Mouse (Mus musculus) bone marrow macrophage, adult 2 months (primary cell): ENCODE results near the gene Kmt2b. TPM values are rescaled to one million over a fixed set of nuclear protein-coding genes. Genes with fewer than 3 reads are reported as not detected.

ENCODE experiments used
- H3K27ac ChIP-seq: 2 replicates; pipeline ENCODE4 v1.5.1; 2012; ENCODE audit warnings: low read depth, low read length; ENCODE audit not compliant: insufficient read depth
- H3K4me1 ChIP-seq: 2 replicates; pipeline ENCODE4 v1.6.1; 2012; ENCODE audit warnings: low read length; ENCODE audit not compliant: control insufficient read depth, insufficient read depth
- H3K4me3 ChIP-seq: 2 replicates; pipeline ENCODE4 v1.5.1; 2012; ENCODE audit warnings: mild to moderate bottlenecking, low read length, moderate library complexity; ENCODE audit not compliant: insufficient read depth
- CTCF ChIP-seq: IDR thresholded peaks from 2 replicates; pipeline ENCODE4 v1.5.1; 2012; ENCODE audit warnings: low read depth, mild to moderate bottlenecking, low read length, moderate library complexity
- POLR2A ChIP-seq: IDR thresholded peaks from 2 replicates; pipeline ENCODE4 v1.6.1; 2012; ENCODE audit warnings: mild to moderate bottlenecking, low read depth, low read length, borderline replicate concordance
- polyA plus RNA-seq: library from polyadenylated mRNA; stranded (reverse); fragments of >200 nt; gene quantifications from 2 replicates; pipeline ENCODE4 v1.2.4, GENCODE M21; 2012; ENCODE audit not compliant: missing spikeins, insufficient read depth, insufficient read length

Kmt2b gene
- polyA plus RNA-seq, 1 experiment, result 38.4 TPM

DNA sequence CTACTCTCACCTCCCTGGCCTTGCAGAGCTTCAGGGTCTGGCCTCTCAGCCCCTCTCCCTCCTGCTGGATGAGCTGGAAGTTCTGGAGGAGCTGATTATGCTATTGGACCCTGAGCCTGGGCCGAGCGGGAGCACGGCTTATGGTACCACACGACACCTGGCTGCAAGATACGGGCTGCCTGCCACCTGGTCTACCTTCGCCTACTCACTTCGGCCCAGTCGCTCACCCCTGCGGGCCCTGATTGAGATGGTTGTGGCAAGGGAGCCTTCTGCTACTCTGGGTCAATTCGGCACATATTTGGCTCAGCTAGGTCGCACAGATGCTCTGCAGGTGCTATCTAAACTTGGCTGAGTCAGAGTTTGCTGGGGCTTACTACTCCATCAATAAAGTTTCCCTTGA, 21.0 kb downstream of the Kmt2b start:
- Histone ChIP-seq H3K4me1 (peaks cover 3% of the 10 kb centered on the region; the same call in 1 of the 2 replicates), H3K4me3 (no peak overlapping the region), H3K27ac (no peak overlapping the region)
- TF ChIP-seq POLR2A, result no peak
- TF ChIP-seq CTCF, result no peak

DNA sequence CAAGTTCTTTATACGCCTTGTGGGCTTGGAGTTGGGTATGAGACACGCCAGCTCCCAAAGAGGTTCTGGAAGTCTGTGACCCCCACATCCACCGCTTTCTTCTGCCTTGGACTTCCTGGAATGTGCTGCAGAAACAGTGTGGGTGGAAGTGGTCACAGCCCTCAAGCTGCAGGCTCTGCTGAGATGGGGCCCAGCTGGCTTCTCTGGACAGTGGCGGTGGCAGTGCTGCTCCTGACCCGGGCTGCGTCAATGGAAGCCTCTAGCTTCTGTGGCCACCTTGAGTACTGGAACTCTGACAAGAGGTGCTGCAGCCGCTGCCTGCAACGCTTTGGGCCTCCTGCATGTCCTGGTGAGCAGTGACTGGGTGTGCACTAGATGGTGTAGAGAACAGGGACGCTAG, 22.5 kb downstream of the Kmt2b start:
- no peak overlapping the region for H3K4me3 ChIP-seq
- TF ChIP-seq CTCF, result no peak
- no peak for TF ChIP-seq POLR2A
- peaks cover 3% of the 10 kb centered on the region; the same call in 1 of the 2 replicates for H3K4me1 ChIP-seq
- H3K27ac ChIP-seq, result no peak overlapping the region

DNA sequence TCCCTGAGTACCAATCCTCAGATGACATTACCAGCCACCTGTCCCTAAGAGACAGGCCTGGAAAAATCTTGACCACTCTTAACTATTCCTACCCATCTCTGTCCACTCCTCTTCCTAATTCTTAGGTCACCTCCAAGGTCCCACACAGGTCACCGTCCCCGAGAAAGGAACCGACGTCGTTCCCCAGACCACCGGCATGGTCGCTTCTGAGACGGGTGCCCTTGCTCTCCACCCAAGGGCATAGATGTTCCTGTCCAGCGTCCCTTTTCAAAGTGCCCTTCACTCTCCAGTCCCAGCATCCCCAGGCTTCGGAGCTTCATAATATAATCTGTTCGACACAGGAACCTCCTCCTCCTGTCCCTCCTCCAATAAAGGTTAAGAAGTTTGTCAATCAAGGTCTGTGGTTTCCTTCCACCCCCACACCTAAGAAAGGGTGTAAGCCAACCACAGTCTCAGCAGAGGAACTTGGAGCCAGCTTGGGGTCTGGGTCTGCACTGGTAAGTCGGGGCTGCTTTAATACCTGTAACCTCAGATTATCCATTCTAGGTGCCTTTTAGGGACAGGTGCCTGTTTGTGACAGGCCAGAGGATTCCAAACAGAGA, 23.5 kb downstream of the Kmt2b start, which contains the start of gene Igflr1:
Gene Igflr1, plus strand, starts transcription at position 458 of the 602 bp plus-strand sequence.
- Histone ChIP-seq H3K4me3 (no peak within 1 kb of the TSS), H3K4me1 (peaks cover 6% of the 10 kb centered on the region), H3K27ac (no peak within 1 kb of the TSS)
- TF ChIP-seq CTCF, result no peak
- no peak for TF ChIP-seq POLR2A

DNA sequence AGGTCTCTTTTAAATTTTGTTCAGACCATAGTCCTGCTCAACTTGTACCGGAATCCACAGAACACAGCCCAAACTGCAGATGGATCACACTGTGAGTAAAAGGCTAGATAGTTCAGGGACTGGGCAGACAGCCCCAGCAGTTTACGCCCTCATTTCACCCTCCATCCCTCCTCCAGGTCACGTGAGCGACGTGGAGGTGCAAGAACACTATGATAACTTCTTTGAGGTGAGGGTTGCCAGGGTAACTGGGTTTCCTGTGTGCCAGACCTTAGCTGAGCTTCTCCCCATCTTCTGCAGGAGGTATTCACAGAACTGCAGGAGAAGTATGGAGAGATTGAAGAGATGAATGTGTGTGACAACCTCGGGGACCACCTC, 24.6 kb downstream of the Kmt2b start:
- peak overlapping the region; percentile 69 for H3K4me3 ChIP-seq
- peaks cover 9% of the 10 kb centered on the region for H3K4me1 ChIP-seq
- H3K27ac ChIP-seq, result no peak overlapping the region
- TF ChIP-seq POLR2A (no peak), CTCF (no peak)

DNA sequence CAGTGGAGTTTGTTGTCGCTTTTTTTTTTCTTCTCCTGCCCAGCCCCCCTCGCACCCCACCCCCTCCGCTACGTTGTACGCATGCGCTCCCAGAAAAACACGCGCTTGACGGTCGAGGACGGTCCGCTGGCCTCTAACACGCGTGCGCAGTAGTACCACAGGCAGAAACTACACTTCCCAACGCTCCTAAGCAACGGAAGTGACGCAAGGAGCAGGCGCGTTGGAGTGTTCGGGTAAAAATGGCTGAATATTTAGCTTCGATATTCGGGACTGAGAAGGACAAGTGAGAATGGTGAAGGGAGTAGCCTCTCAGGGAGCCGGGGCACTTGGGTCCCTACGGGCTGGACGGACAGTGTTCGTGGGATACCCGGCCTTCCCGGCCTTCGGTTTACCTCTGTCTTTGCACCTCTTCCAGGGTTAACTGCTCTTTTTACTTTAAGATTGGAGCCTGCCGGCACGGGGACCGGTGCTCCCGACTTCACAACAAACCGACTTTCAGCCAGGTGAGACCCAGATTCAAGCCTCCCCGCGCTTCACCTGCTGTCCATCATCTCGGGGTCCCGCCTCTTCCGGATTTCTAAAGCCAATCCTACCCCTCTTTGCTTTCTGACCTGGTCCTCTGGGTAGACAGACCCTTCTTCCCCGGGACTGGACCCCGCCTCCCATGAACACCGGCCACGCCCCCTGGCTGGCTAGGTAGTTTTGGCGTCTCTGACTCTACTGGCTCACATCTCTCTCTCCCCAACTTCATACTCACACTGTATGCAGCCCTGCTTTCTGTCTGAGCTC, 25.2 kb downstream of the Kmt2b start, which contains the start of the genes U2af1l4, Gm49396 and Psenen:
Gene U2af1l4, plus strand, starts transcription at position 185 of the 789 bp plus-strand sequence.
Gene Gm49396, plus strand, starts transcription at position 228 of the 789 bp plus-strand sequence.
Gene Psenen, minus strand, starts transcription at position 511 of the 789 bp plus-strand sequence.
- TF ChIP-seq CTCF (no peak), POLR2A (no peak)
- H3K4me3 ChIP-seq, result peak within 1 kb of the TSS; percentile 69
- peaks cover 12% of the 10 kb centered on the region for H3K4me1 ChIP-seq
- peak within 1 kb of the TSS; percentile 69 for H3K27ac ChIP-seq

DNA sequence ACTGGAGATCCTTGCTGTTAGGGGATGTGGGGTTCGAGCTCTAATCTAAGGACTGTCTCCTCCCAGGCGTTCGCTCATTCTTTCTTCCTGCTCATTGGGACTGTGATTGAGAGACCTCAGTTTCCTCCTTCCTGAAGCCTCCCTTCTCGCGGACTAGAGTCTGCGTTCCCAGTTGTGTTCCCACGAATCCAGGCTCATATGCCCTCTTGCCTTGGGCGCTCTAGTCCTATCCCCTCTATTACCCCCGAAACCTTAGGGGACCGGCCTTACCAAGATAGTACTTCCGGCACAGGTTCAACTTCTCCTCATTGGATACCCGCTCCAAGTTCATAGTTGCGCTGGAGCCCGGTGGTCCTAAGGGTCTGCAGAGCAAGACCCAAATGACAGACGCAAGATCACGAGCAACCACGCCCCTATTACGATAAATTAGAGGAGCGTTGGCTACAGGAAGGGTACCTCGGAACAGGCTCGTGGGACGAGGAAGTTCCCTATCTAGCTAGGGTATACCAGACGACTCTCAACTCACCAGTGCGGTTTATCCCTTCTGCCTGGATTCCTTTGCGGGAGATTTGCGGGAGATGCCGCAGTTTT, 25.9 kb downstream of the Kmt2b start:
- Histone ChIP-seq H3K4me1 (peaks cover 15% of the 10 kb centered on the region), H3K27ac (peak overlapping the region; percentile 62), H3K4me3 (peak overlapping the region; percentile 67)
- TF ChIP-seq POLR2A (no peak), CTCF (no peak)

DNA sequence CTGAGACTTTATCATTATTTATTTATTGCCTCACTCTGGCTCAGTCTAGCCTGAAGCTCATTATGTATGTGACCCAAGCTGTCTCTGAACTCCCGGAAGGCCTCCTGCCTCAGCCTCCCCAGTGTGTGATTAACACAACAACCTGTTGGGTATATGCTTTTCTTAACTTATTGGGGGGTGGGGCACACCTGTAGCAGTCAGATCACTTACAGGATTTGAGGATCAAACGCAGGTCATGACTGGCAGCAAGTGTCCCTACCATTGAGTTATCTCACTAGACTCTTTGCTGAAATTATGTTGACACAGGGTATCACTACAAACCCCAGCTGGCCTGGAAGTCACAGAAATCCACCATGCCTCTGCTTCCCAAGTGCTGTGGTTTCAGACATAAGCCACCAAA, 28.2 kb downstream of the Kmt2b start:
- Histone ChIP-seq H3K27ac (no peak overlapping the region), H3K4me1 (peaks cover 15% of the 10 kb centered on the region), H3K4me3 (no peak overlapping the region)
- TF ChIP-seq POLR2A (no peak), CTCF (no peak)

DNA sequence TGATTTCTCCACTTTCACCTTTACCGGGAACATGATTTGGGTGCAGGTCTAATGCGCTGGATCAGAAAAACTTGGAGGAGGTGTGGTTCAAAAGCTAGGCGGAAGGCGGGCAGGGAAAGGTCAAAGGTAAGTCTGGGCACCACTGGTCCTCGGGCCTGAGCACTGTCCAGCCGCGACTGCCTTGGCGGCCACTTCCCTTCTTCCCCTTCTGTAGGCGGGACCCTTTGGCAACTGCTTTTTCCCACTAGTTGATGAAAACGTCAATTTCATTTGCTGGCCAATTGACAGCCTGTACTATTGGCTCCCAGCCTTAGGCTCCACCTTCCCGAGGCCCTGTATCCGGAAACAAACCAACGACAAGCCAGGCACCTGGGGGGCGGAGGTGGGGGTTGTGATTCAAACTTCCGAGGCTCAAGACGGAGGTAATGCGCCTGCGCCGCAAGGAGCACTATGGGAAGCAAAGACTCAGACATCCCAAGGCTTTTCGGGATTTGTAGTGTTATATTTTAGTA, 29.0 kb downstream of the Kmt2b start, which contains the start of gene Lin37:
Gene Lin37, minus strand, starts transcription at position 396 of the 512 bp plus-strand sequence.
- TF ChIP-seq POLR2A (no peak), CTCF (no peak)

DNA sequence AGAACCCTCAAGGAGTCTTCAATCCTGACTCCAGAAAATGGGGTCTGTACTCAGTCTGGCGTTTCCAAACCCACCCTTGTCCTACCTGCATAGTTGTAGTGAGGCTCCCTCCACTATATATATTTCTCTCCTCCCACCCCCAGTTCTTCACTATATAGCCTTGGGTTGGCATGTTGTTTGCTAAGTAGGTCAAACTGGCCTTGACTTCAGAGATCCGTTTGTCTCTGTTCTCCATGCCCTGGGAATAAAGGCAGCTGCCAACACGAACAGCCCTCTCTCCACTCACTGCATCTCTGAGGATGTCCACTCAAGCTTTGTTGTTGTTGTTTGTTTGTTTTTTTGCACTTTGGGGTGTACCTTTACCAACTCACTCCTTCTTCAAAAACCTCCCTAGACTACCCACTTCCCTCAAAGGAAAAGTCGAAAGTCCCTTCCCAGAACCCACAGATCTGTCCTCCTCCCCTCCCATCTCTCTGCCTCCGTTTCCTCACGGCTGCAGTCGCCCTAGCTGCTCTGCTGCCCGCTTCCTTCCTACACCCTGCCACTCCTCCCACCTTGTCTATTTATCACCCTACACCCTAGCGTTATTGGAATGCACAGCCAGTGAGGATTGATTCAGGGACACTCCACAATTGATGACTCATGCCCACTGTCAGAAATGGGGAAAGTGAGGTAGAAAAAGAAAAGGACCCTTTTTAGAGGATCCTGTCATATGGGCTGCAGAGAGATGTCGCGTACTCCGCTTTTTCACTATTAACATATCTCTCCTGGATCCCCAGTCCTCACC, 29.7 kb downstream of the Kmt2b start:
- H3K27ac ChIP-seq, result peak overlapping the region; percentile 67
- peak overlapping the region; percentile 86 for H3K4me3 ChIP-seq
- peaks cover 12% of the 10 kb centered on the region for H3K4me1 ChIP-seq
- no peak for TF ChIP-seq POLR2A
- TF ChIP-seq CTCF, result no peak

More for the DNA sequence above, 29.0 kb downstream of the Kmt2b start, which contains the start of gene Lin37:
- peak within 1 kb of the TSS; percentile 67 for H3K27ac ChIP-seq
- H3K4me3 ChIP-seq, result peak within 1 kb of the TSS; percentile 86
- peaks cover 15% of the 10 kb centered on the region for H3K4me1 ChIP-seq
